Mouse (Mus musculus): ENCODE results near the gene Gm10322. TPM values are rescaled to one million over a fixed set of nuclear protein-coding genes. Genes with fewer than 3 reads are reported as not detected.

The Gm10322 gene
- polyA plus RNA-seq, 1 experiment = not detected

DNA sequence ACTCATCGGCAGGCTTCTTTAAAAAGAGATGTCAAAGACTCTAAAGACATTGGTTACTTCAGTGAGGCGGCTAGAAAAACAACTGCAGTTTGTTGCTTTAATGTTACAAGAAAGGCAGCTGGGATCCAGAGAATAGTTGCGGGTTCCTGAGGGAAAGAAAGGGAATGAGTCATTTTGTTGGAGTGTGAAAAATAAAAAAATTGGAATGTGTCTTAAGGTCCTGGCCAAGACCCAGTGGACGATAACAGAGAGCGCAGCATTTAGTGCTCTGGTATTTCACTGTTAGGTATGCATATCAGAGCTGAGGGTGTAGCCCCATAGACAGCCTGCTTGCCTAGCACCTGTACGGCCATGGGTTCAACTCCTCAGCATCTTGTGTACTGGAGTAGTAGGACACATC, 22.7 kb downstream of the Gm10322 start:
- no peak for DNase-seq
- H3K4me3 ChIP-seq (replicated peaks; ENCODE audit: extremely low read depth, low read depth, low read length) = no peak overlapping the region
- WGBS = 65% methylated on average over 6 of the region's 6 CpGs
- TF ChIP-seq POLR2A (IDR thresholded peaks at IDR 0.05; ENCODE audit: borderline replicate concordance, extremely low read depth, low read depth, low read length) (no peak), CTCF (IDR thresholded peaks at IDR 0.05; ENCODE audit: insufficient read depth, low read length) (no peak)
- no peaks in the 10 kb centered on the region; the same call in 1 of the 2 replicates for H3K4me1 ChIP-seq (ENCODE audit: control insufficient read depth, insufficient read depth, low read length)

DNA sequence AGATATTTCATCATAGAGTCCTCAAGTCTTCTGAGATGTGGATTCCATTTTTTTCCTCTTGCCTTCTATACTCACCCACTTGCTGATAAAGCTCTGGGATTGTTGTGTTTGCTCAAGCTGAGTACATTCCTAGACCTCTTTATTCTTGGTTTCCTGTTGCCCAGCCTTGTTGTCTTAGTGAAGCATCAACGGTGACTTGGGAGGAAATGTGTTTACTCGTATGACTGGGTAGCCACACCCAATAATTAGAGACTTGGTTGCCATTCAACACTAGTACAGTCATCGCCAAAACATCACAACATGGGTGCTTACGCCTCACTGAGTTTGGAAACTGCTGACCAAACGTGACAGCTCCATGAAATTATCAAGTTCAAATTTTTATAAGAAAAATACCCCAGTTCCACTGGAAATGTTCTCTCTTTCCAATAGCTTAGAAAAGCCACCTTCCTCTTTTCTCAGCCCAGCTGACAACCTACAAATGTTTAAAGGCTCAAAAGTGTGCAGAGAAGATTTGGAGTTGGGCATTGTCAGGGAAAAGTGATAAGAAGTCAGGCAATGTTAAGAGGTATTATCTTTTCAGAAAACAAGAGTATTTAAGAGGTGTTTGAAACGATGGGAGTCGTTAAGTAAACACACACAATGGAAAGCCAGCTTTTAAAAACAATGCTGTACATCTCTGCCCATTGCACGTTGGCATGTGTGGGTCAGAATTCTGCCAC, 27.0 kb downstream of the Gm10322 start:
- no peak for DNase-seq
- WGBS = 28% methylated on average over 8 of the region's 8 CpGs
- H3K4me1 ChIP-seq (ENCODE audit: control insufficient read depth, insufficient read depth, low read length) = no peaks in the 10 kb centered on the region; the same call in 1 of the 2 replicates
- TF ChIP-seq POLR2A (IDR thresholded peaks at IDR 0.05; ENCODE audit: borderline replicate concordance, extremely low read depth, low read depth, low read length) (no peak), CTCF (IDR thresholded peaks at IDR 0.05; ENCODE audit: insufficient read depth, low read length) (no peak)
- no peak overlapping the region for H3K4me3 ChIP-seq (replicated peaks; ENCODE audit: extremely low read depth, low read depth, low read length)

DNA sequence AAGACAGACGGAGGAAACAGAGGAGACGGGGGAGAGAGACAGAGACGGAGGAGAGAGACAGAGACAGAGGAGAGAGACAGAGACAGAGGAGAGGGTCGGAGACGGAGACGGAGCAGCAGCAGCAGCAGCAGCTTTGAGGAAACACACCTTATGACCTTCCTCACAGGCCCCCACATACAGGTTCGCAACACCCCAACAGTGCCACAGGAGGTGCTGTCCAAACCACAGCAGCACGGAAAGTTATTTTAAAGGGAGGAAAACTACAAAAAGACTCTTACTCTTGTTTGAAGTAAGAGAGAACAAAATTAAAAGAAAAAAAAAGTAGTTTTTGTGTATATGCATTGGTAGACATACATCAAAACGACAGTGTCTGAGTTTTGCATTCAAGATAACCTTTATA, 27.8 kb downstream of the Gm10322 start:
- TF ChIP-seq CTCF (IDR thresholded peaks at IDR 0.05; ENCODE audit: insufficient read depth, low read length) (no peak), POLR2A (IDR thresholded peaks at IDR 0.05; ENCODE audit: borderline replicate concordance, extremely low read depth, low read depth, low read length) (no peak)
- no peak overlapping the region for H3K4me3 ChIP-seq (replicated peaks; ENCODE audit: extremely low read depth, low read depth, low read length)
- WGBS = 65% methylated on average over 9 of the region's 9 CpGs
- H3K4me1 ChIP-seq (ENCODE audit: control insufficient read depth, insufficient read depth, low read length) = no peaks in the 10 kb centered on the region; the same call in 1 of the 2 replicates
- DNase-seq = no peak

DNA sequence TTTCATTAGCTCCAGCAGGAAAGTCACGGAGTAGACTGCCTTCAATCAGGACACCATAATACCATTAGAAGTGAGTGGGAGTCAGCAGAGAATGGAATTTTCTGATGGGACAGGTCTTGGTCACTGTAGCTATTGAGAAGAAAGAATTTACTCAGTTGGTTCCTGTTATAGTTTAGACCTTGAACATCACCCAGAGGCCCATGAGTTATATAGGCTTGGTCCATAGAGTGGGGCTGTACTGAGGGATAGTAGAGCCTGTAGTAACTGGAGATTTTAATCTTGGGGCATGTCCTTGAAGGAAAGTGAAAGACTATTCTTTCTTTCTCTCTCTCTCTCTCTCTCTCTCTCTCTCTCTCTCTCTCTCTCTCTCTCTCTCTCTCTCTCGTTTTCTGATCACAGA, 28.8 kb downstream of the Gm10322 start:
- 59% methylated on average over 2 of the region's 2 CpGs for WGBS
- no peak overlapping the region for H3K4me3 ChIP-seq (replicated peaks; ENCODE audit: extremely low read depth, low read depth, low read length)
- H3K4me1 ChIP-seq (ENCODE audit: control insufficient read depth, insufficient read depth, low read length) = no peaks in the 10 kb centered on the region; the same call in 1 of the 2 replicates
- TF ChIP-seq POLR2A (IDR thresholded peaks at IDR 0.05; ENCODE audit: borderline replicate concordance, extremely low read depth, low read depth, low read length) (no peak), CTCF (IDR thresholded peaks at IDR 0.05; ENCODE audit: insufficient read depth, low read length) (no peak)
- no peak for DNase-seq

DNA sequence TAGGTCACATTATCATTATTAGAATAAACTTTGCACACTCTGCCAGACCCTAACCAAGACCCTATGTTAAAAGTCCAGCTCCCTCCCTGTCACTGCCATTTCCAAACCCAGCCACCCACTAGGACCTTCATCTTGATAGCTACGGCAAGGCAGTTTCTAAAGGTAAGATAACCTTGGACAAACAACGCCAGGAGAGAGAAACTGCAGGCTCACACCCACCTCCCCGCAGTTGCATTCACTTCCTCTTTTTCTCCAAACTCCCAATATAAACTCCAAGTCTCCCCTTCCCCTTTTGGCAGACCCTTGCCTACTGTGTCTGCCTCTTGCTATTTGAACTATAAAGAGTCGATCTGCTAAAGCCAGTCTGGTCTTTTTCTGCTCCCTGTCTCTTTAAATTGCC, 29.3 kb downstream of the Gm10322 start:
- TF ChIP-seq CTCF (IDR thresholded peaks at IDR 0.05; ENCODE audit: insufficient read depth, low read length) = no peak
- TF ChIP-seq POLR2A (IDR thresholded peaks at IDR 0.05; ENCODE audit: borderline replicate concordance, extremely low read depth, low read depth, low read length) = no peak
- 52% methylated on average over 4 of the region's 4 CpGs for WGBS
- Histone ChIP-seq H3K4me3 (replicated peaks; ENCODE audit: extremely low read depth, low read depth, low read length) (no peak overlapping the region), H3K4me1 (ENCODE audit: control insufficient read depth, insufficient read depth, low read length) (no peaks in the 10 kb centered on the region; the same call in 1 of the 2 replicates)
- DNase-seq = no peak

DNA sequence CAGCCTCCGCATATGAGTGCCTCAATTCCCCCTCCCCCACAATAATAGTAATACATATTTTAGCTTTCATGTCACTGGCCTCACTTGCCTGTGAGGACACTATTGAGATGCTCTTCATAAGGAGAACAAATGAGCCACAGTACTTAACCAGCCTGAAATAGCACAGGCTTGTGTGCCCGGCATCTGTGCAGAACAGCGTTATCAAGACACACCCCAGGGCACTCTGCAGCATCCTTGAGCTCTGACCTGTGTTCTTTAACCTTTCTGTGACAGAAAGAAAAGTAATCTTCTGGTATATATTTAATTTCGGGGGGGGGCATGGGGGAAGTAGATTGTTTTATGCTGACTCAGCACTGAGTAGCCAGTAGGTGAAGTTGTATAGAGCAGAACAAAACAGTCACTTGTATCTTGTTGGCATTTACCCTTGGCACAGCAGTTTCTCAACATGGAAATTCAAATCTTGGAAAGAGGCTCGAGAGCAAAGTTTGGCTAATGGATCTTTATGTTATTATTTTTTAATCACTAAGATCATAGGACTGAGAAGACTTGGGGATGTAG, 31.0 kb downstream of the Gm10322 start:
- TF ChIP-seq CTCF (IDR thresholded peaks at IDR 0.05; ENCODE audit: insufficient read depth, low read length) = no peak
- TF ChIP-seq POLR2A (IDR thresholded peaks at IDR 0.05; ENCODE audit: borderline replicate concordance, extremely low read depth, low read depth, low read length) = no peak
- 80% methylated on average over 5 of the region's 5 CpGs for WGBS
- Histone ChIP-seq H3K4me3 (replicated peaks; ENCODE audit: extremely low read depth, low read depth, low read length) (no peak overlapping the region), H3K4me1 (ENCODE audit: control insufficient read depth, insufficient read depth, low read length) (no peaks in the 10 kb centered on the region; the same call in 1 of the 2 replicates)
- DNase-seq = no peak

DNA sequence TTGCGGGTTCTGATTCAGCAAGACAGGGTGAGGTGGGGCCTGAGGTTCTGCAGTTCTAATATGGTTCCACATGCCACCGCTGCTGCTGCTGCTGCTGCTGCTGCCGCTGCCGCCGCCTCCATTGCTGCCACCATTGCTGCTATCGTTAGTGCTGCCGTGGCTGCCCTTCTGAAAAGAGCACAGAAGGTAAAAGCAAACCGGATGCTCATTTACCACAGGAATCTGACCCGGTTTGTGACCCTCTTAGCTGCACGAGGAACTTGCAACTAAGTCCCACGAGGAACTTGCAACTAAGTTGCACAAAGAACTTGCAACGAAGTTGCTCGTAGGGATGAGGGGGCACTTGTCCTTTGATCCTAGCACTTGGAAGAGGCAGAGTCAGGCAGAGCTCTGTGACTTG, 40.9 kb downstream of the Gm10322 start:
- Histone ChIP-seq H3K4me3 (replicated peaks; ENCODE audit: extremely low read depth, low read depth, low read length) (no peak overlapping the region), H3K4me1 (ENCODE audit: control insufficient read depth, insufficient read depth, low read length) (no peaks in the 10 kb centered on the region)
- 74% methylated on average over 13 of the region's 13 CpGs for WGBS
- TF ChIP-seq POLR2A (IDR thresholded peaks at IDR 0.05; ENCODE audit: borderline replicate concordance, extremely low read depth, low read depth, low read length) (no peak), CTCF (IDR thresholded peaks at IDR 0.05; ENCODE audit: insufficient read depth, low read length) (no peak)
- no peak for DNase-seq

DNA sequence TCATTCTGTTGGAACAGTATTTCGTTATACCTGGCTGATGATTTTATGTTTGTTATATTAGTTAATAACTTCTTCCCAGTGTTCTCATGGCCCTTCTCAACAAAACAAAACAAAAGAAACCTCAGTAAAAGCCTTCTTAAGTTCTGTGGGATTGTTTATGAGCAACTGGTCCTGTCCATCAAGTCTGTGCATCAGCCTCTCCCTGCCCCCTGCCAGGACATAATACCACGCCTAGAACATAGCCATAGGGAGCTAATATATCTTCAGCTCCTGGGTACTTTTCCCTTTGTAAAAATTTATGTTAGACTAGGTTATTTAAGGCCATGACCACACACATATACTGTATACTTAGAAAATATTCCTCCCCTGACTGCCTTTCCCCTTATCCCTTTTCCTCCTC, 48.9 kb downstream of the Gm10322 start:
- TF ChIP-seq POLR2A (IDR thresholded peaks at IDR 0.05; ENCODE audit: borderline replicate concordance, extremely low read depth, low read depth, low read length) (no peak), CTCF (IDR thresholded peaks at IDR 0.05; ENCODE audit: insufficient read depth, low read length) (no peak)
- DNase-seq = no peak
- WGBS = 77% methylated on average over 2 of the region's 2 CpGs
- Histone ChIP-seq H3K4me1 (ENCODE audit: control insufficient read depth, insufficient read depth, low read length) (no peaks in the 10 kb centered on the region; the same call in 1 of the 2 replicates), H3K4me3 (replicated peaks; ENCODE audit: extremely low read depth, low read depth, low read length) (no peak overlapping the region)

DNA sequence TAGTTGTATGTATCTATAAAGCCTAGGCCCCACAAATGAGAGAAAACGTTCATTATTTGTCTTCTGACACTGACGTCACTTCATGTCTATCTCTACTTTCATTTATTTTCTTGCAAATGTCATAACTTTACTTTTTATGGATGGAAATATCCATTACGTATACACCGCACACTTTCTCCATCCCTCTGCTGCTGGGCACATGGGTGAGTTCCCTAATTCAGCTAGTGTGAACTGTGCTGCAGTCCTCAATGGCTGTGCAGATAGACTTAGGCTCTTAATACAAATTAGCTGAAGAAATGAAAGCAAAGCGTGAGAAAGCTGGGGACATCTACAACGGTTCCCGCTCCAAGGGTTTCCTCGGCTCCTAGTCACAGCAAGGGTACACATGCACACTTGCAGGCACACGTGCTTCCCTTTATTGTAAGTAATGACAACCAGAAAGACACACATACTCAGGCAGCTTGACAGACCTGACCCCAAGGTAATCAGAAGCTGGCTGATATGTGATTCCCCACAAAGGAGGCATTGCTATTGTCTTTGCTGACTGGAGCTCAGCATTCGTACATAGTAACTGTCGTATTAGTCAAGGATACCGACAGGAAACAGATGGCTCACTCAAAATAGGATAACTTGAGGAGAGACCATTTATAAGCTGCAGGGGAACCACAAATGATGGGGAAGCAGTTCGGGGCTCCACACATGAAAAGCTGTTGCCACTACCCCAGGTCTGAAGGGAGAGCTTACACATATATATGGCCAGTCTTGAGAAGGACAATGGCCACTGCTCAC, 49.8 kb downstream of the Gm10322 start:
- DNase-seq = no peak
- Histone ChIP-seq H3K4me1 (ENCODE audit: control insufficient read depth, insufficient read depth, low read length) (no peaks in the 10 kb centered on the region; the same call in 1 of the 2 replicates), H3K4me3 (replicated peaks; ENCODE audit: extremely low read depth, low read depth, low read length) (no peak overlapping the region)
- TF ChIP-seq POLR2A (IDR thresholded peaks at IDR 0.05; ENCODE audit: borderline replicate concordance, extremely low read depth, low read depth, low read length) (no peak), CTCF (IDR thresholded peaks at IDR 0.05; ENCODE audit: insufficient read depth, low read length) (no peak)
- WGBS = 64% methylated on average over 13 of the region's 13 CpGs

Other genes starting within 250 kb of the Gm10322 start
- 2.3 TPM in 2 replicates for gene Gm10273, start 220.4 kb upstream of the Gm10322 start, polyA plus RNA-seq (2012; rRNA removed)
- gene Pla2g12b, start 212.4 kb upstream of the Gm10322 start, polyA plus RNA-seq (2012; rRNA removed) = 0.41 TPM in 1 of 2 replicates, not detected in the other
- 0.78 and 2.0 TPM in 2 replicates for gene Oit3, start 174.3 kb upstream of the Gm10322 start, polyA plus RNA-seq (2012; rRNA removed)
- gene Mcu, start 629 bp downstream of the Gm10322 start, polyA plus RNA-seq (2012; rRNA removed) = 12.8 and 13.1 TPM in 2 replicates
- 46.2 and 76.8 TPM in 2 replicates for gene Micu1, start 86.4 kb downstream of the Gm10322 start, polyA plus RNA-seq (2012; rRNA removed)

All from lung, adult 2 months (tissue).